Mouse (Mus musculus) c-Kit-positive CD71-positive TER-119-negative erythroid progenitor cells, embryonic 14.5 days (primary cell): ENCODE measurements at regions not wholly inside any gene's neighbourhood (a gene's known extent, or its start where the extent isn't known, plus 50 kb on each side); places are given as distances from the start of the nearest gene placed in this dataset.
"Not testable (repeated sequence)": the region's sequence is repeated elsewhere in the genome, so short reads cannot be mapped to it uniquely, and the experiment has no call there.

Experiments
- DNase-seq: peaks from one replicate; pipeline ENCODE4 v3.0.0-alpha.2; 2013; ENCODE audit warnings: low read depth

DNA sequence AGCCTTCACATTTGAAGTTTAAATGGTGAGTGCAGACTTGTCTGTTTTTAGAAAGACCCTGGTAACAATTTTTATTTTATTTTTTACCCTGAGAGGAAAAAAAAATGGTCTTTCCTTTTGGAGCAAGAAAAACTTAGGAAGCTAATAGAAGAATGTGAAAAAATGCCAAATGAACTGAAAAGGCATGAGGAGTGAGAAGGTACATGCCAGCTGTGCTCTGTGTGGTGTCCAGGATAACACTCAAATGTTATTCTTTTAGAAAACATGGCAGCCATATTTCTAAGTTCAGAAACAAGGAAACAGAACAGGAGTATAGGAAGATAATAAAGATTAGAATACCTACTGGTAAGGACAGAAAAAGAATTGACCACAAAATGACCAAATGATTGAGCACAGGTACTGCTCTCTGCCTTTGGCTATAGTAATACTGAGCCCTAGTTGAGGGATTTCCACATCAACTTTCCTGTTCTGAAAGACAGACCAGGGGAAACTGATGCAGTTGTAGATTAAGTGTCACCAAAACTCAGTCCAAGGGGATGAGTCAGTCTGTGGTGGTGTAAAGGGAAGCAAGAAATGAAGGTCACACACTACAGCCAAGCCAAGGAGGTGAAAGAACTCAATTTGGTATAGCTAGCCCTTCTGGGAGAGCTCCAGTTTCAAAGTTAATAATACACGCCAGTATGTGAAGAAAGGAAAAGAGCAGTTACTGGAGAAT lies 758.5 kb downstream of the Robo2 start:
- DNase-seq = no peak

DNA sequence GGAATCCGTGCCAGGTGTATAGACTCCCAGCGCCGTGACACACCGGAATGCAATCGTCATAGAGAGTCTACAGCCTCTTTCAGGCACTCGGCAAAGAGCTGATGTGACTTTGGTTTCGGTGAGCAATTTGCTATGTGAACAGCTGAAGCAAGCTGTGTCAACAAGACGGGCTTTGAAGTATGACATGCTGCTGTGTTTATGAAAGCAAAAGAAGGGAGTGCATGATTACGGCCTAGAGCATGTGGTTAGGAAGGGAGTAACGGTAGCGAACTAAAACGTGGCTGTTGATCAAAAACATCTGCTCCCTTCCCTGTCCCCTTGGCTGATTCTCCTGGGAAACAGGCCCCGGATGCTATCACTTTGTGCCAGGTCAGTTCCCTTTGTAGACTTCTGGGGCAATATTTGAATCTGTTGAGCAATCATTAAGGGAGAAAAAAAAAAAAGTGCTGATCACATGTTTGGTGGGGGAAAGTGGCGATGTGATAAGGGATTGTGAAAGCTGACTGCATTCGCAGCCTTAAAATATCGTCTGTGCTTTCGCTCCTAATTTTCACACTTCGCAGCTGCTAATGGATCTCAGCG lies 764.3 kb downstream of the Robo2 start:
- no peak for DNase-seq

DNA sequence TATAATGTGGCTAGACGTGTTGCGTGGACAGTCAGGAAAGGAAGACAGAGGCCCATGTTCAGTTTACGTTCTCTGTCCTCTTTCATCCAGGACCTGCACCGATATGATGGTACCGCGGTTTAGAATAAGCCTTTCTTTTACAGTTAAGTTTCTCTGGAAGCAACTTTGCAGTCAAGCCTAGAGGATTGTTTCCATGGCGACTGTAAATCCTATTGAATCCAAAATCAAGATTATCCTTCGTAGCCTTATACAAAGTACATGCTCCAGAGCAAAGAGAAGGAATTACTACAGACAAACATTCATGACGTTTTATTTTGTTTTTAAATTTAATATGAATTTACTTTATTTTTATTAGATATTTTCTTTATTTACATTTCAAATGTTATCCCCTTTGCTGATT lies 798.6 kb downstream of the Robo2 start:
- DNase-seq = no peak

DNA sequence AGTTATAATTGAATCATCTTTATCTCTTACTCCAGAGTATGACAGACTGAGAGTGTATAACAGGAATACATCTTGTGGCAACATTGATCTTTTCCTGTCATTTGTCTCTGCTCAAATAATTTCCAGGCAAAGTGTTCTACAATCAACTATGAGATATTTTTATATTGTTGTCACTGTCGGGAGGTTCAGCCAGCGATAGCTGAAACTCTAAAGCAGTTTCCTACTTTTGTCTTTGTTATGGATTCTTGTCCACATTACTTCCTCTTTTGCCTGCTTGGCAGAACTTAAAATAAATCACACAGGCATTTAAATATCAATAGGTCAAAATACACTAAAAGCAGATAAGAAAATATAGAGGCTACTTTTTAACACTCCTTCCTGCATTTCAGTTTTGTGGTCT lies 820.2 kb downstream of the Robo2 start:
- no peak for DNase-seq

DNA sequence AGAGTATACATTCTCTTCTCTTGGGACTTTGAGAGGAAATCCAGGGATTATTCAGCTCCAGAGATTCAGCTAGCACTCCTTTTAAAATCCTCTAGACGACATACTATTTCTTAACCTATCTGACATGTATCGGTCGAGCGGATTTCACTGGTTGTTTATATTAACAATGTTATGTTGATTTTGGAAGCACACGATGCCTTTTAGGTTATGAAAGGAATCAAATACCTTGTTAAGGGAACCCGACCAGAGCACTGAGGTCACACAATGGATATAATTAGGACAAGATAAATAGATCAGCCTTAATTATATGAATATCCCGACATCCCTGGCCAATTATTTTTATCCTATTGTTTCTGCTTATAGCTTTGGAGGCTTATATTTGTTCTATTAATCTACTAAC lies 850.4 kb downstream of the Robo2 start:
- DNase-seq = no peak

DNA sequence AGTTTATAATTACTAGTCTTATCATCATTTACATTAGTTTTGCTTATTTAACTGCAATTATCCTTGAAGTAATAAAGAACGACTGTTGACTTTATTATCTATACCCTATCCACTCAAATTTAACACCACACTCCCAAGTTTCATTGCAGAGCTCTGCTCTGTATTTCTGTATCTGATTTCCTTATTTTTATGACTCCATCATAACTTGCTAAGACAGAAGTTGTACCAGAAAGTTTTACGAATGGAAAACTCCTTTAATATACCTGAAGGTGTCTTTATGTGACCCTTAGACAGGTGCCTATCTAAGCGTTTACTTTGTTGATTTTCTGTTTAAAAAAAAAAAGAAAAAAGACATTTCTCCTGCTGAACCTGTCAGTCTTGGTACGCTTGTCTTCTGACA lies 854.7 kb downstream of the Robo2 start:
- no peak for DNase-seq

DNA sequence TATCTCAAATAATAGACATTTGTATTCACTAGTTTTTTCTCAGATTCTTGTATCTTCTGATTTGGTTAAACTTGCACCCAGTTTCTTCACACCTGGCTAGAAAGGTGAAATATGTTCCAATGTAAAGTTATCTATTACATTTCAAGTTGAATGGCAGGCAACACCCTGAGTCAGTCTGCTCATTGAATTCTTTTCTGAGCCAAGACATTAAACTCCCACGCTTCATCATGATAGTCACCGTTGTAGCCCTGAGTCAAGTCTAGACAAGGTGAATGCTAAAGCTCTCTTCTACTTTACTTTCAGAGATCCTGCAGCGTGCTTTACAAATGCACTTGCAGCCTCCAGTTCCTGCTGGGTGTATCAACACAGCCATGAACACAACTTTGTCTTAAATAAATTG lies 868.0 kb downstream of the Robo2 start:
- DNase-seq = no peak

DNA sequence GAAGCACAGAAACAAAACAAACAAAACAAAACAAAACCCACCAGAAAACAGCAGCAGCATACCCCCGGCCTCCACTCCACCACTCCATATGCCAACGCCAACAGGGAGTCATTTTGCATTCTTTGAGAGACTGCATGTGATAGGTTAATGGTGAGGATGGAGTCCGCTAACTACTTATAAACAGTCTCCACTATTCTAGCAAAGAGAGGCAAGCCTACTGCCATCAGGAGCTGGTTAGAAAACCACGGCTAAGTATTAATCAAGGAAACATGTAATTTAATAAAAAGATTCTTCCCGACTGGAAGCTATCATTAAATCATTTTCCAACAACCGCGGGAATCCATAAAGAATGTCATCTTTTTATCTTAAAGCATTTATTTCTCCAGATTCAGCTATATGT lies 873.6 kb downstream of the Robo2 start:
- no peak for DNase-seq

DNA sequence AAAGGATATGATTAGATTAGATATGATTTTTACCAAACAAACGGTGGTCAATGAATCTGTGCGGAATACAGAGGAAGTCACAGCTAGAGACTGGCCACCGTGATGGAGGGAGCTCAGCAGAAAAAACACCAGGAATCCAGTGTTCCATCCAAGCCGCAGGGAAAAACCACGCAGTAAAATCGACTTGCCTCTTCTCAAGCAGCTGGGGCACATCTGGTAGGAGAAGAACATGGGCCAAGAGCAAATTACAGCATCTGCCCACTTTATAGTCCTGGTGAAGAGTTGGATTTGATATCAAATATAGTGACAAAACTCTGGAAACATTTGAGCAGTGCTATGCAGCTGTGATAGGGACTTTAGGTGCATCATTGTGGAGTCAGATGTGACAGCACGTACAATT lies 874.1 kb downstream of the Robo2 start:
- no peak for DNase-seq

DNA sequence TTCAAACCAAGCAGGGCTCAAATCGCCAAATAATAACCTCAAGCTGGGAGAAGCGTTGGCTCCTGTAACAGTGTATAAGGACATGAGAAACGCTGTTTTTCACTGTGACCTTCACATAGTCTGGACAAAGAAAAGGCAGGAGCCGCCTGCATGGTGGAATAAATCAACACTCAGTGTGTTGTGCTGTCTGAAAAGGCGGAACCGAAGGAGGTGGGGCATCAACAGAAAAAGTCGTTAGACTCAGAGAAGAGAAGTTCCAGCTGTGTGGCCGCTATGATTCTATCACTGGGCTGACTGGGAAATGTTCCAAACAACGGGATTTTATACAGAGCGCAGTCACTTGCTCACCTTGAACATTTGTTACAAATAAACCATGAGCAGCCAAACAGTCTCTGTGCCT lies 881.4 kb downstream of the Robo2 start:
- no peak for DNase-seq

DNA sequence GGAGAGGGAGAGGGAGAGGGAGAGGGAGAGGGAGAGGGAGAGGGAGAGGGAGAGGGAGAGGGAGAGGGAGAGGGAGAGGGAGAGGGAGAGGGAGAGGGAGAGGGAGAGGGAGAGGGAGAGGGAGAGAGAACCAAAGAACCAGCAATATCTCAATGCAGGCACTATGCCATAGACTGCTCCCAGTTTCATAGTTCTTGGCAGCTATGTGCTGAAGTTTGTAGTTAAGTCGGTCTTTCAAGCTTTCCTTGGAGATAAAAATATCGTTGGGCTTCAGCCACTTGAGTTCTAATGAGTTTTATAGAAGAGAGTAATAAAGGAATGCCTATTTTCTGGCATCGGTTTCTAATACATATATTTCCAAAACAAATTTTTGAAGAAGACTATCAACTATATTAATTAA lies 888.7 kb downstream of the Robo2 start:
- not testable (repeated sequence) for DNase-seq

DNA sequence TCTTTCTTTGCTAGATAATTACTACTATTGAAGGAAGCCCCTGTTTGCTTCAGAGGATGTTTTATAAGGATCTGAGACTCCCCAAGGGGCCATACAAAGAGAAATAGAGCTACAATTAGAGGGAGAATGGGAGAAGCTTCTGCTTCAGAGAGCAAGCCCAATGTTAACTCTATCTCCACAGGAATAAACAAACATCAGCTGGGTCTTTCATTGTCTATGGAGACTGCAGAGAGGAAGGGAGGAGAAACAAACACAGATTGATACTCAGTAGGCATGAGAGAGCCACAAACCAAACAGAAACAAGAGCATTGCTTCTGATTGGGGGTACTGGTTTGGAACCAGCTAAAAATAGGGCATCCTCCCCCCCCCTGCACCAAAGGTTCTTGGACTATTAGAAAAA lies 906.9 kb downstream of the Robo2 start:
- no peak for DNase-seq

DNA sequence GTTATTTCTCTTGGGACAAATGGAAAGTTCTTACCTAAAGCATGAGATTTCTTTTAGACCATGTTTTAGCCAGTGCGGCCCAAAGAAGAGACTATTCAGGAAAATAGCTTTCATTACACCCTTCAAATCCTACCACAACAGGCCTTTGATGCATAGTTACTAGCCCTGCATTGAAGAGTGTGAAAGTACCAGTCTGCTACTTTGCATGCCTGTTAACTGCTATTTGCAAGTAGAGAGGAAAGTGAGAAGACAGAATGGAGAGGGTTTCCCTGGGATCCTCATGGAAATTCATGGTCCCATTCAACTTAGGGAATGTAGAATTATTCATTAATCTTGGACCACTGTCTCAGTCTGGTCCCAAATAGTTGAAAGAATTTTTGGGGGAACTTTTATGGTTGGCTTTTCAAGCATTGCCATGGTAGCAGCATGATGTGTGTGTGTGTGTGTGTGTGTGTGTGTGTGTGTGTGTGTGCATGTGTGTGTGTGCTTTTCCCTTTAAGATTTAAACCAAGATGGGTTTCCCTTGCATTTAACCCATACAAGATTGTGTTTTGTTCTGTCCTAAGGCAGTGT lies 912.9 kb downstream of the Robo2 start:
- DNase-seq = no peak

DNA sequence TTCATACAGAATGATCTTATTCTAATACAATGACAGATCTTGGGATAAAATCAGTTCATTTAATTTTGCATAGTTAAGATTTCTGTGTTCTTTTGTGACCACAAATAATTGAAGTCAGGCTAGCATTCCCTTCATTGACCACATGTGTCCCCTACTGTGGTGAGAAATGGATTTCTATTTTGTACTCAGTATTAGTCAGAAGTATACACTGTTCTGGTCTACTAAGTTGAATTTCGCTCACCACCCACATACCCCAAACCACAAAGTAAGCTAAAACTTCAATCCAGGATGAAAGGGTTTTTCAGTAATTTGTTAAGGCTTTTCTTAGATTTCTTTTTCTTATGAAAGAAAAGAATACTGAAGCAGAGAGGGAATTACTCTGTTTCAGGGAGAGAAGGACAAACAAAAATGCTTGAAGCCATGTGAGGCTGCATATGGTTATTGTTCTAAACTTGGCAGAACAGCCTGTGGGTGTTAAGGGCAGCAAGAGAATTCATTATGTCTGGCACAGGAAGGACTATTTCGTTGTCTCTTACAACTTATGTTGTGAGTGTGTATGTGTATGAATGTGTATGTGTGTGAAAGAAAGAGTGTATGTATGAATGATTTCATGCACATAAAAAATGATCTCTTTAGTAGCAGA lies 928.3 kb downstream of the Robo2 start:
- DNase-seq = no peak

DNA sequence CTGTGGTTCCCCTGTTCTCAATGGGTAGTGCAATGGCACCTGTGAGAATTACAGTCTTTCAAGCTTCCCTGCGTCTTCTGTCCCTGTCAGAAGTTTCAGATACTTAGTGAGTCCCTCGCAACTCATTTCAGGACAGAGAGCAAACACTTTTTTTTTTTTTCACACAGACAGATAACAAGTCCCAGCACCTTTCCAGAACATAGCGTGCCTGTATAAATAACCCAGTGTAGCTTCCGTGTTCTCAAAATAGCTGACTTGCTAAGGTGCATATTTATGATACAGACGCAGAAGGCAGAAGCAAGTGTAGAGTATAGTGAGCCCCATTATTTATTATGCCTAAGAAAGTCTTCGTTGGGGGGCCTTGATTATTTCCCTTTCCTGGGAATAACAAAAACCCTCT lies 929.4 kb downstream of the Robo2 start:
- no peak for DNase-seq

DNA sequence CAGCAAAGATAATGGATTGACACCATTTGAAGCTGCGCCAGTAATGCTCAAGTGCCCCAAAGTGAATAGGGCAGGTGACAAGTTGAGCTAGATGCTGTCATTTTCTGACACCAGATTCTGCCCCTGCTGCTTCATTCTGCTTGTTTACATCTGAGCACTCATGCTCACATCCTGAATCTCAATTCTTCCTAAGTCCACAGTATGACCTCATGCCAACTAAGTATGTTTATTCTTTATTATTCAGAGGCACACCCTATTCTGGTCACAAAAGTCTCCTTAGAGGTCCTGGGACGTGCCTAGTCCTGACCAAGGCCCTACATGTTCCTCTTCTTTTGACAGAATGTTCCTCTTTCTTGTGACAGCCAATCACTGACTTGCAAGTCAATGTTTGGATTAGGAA lies 938.1 kb downstream of the Robo2 start:
- no peak for DNase-seq

DNA sequence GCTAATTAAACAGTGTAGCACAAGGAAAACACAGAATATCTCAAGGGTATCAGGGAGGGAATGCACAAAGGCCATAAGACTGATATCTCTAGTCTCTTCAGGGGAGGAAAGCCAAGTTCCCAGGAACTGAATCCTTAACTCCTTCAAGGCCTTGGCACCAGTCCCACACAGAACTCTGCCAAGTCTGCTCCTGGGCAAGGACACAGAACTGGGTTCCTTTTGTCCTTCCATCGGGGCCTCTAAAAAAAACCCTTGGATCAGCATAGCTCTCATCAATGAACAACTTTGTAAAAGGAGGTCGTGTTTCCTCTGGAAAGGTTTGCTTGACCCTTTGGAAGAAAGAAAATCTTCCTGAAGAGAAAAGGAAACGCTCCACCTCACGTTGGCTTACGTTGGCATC lies 940.1 kb downstream of the Robo2 start:
- no peak for DNase-seq

DNA sequence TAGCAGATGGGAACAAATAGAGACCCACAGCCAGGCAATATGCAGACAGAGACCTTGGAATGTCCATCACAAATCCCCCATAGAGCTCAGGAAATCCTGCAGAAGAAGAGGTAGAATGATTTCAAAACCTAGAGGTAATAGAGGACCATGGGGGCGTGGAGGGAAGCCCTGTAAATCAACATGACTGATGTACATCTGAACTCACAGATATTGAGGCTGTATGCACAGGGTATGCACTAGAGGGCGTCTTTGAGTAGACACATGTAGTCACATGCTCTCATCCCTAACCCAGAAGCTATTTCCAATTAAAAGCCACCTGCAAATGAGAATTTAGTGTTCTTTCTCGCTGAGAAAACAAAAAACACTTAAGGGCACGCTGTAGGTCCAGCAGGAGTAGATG lies 941.1 kb downstream of the Robo2 start:
- DNase-seq = no peak

DNA sequence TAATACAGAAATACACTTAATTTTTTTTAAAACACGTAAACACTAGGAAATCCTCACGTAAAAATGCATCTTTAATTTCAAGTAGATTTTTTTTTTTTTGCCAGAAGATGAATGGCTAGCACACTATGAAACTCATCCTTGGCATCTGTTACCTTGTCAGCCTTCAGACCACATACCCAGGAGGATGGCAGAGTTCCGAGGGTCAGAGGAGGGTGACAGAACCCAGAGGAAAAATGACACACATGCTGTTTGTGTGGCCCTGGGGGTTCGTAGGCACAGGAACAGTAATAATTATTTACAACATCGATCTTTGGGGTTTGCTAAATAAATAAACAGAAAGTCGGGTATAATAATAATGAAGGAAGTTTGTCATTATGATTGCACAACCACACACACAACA lies 945.3 kb downstream of the Robo2 start:
- DNase-seq = no peak

DNA sequence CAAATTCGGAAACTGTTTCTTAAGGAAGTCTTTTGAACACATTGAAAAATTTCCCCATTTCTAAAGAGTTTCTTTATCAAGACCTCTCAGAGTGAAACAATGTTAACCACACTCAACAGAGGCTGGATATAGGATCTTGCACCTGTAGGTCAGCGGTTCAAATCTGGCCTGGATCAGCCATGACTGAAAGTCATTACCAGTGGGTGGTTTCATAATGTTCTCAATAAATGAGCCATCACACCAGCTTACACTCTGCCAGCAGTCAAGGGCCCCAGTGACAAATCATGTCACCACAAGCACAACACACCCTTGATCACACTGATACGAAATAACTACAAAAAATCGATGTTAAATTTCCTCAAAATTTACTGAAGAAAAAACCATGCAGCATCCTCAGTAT lies 949.1 kb downstream of the Robo2 start:
- no peak for DNase-seq

DNA sequence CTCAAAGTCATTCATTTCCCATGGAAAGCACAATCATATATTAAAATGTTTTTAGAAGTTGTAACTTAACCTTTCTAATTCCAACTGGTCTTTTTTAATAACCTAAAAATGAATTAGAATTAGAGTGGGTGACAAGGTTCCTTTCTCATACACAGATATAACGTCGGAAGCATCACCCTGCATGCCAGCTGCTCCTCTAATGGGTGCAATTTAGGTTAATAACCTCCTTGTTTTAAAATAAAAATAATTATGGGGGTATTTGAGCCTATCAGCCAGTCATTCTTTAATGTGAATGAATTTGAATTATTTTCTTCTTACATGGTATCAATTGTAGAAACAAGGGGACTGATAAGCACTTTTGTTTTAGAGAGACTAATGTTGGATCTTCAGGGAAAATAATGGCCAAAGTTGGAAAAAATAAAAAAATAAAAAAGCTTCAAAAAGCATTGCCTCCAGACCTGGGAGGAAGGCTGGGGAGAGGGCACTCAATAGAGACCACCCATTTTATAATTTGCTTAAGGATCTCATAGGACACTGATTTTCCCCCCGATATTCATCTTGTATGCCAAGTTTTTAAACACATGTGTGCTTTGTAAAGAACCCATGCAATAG lies 960.9 kb downstream of the Robo2 start:
- no peak for DNase-seq

DNA sequence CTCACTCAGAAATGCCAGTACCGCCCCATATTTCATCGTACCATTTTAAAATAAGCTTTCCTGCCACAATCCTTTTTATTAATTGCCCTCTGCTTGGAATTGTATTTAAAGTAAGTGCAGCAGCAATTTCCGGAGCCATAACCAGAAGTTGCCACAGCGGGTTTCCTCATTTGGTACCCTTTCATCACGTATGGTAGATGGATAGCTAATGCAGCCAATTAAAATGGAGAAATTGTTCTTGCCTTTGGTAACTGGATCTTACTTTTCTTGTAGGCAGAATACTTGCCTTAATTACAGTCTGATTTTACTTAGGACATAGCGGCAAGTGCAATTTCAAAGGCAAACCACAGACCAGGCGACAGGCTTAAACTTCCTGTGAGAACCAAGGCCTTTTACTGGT lies 961.8 kb downstream of the Robo2 start:
- DNase-seq = no peak

DNA sequence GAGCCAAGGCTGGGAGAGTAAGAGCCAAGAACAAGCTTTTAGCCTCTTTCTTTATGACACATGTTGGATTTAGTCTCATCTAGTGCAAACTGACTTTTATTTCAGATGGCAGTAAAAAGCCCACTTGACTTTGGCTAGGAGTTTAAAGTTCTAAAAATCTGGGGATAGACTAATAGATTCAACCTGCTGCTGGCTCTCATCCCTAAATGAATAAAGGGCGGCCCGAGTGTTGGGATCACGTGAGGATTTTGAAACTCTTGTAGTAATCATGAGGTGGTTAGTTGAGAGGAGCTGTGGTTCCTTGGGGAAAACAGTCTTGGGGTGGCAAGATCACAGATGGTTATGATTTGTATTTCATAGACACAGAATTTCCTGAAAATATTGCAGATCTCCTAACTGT lies 975.9 kb downstream of the Robo2 start:
- DNase-seq = no peak
